Mouse (Mus musculus): ENCODE measurements around the gene Hic2.
A peak's percentile ranks its signal among the peaks of the same experiment; 100 is the strongest.

The Hic2 gene

DNA sequence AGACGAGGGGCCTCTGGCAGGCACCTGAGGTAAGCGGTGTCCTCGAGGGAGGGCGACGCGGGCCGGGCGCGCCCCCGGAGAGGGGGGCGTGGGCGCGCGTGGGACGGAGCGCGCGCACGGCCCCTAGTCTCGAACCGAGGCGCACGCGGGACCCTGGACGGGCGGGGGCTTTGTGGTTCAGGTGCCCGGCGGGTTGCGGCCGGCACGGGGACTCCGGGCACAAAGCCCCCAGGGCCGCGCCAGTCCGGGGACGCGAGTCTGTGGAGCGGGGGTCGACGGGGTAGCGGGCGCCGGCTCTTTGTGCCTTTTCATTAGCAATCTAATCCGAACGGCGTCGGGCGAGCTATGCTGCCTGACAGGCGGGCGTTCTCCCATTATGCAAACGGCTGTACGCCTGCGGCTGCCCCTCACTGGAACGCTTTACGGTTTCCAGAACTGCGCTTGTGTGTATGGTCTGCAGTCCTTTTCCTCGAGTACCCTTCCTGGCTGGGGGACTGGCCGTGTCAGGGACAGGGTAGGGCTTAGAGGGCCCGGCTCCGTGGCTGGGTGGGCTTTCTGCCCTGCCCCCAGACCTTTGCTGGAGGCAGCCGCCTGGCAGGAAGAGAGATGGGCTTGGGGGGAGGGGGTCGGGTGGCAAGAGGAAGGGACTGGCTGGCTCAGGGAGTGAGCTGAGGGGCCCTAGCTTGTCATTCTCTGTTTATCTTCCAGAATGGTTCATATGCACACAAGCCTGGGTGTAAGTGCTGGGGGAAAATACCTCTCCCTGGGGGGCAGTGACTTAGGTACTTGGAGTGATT is 528 bp downstream of the Hic2 start:
- DNase-seq (ENCODE audit: extremely low spot score, low spot score): peak; percentile 83

DNA sequence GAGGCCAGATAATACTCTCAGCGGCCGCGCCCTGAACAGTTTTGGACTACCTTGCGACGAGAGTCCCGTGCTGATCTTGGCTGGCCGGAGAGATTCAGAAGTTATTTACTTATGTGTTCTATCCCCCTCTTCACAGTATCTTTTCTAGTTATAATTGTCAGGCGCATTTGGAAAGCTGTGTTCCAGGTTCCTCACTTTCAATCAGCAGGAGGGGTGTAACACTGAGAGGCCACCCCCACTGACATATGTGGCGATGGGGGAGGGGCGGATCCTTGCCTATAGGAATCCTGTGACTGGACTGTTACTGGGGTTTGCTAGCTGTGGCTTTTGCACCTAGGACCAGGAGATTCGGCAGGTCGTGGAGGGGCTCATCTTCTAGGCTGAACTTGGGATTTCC is 1.1 kb downstream of the Hic2 start:
- peak; percentile 57 for DNase-seq (ENCODE audit: extremely low spot score, low spot score)

DNA sequence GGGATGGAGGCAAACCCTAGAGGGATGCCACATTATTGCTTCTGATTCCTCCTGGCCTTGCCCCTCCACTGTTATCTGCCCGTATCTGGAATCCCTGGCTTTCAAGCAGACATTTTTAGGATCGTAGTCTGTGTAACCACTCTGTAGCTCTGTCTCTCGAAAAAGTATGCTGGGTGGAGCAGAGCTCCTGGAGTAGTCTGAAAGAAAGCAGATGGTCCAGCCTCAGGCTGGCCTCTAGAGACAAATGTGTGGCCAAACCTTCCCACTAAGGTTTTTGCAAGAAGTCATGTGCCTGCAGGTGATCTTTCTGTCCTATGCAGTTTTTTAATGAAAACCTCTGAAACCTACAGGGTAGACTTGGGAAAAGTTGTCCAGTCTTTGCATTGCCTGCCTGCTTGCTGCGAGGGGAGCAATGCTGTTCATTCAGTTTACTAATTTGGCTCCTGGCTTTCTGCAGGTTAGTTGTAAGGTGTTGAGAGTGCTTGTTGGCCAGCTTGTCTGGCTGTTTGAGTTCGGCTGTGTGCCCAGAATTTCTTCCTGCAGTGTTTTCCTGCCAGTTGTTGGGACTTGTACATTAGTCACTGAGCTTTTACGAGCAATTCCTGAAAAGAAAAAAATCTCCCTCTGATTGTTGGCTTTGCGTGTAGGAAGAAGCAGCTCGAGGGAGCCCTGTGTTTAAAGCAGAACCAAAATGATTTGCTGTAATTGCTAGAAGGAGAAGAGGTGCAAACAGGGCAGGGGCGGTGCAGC is 1.7 kb downstream of the Hic2 start:
- DNase-seq (ENCODE audit: extremely low spot score, low spot score): no peak

DNA sequence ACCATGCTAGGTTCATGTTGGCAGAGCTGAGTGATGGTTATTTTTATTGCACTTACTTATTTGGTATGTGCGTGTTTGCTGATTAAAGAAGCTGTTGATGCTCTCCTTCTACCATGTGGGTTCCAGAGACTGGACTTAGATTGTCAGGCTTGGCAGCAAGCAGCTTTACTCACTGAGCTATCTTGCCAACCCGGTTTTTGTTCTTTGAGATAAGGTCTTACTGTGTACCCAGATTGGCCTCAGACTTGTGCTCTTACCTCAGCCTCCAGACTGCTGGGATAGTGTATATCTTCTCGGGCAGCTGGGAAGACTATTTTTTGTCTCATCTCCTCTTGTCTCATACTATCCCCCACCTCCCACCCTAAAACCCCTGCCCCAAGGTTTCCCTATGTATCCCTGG is 4.3 kb downstream of the Hic2 start:
- no peak for DNase-seq (ENCODE audit: extremely low spot score, low spot score)

DNA sequence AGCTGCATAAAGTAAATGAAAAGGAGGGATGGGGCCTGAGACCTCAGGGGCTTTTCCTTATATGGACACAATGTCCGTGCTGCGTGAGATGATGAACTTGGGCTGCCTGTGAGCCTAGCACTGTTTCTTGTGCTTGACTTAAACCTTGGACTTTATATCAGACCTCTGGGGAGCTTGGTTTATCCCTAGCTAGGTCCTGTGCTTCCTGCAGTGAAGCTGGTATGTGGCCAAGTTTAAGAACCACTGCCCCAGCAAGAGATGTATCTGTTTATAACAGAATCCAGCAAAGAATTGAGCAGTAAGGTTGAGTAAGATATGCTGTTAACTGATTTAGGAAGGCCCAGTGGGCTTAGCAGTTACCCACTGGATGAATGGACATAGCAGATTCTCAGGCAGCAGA is 6.0 kb downstream of the Hic2 start:
- DNase-seq (ENCODE audit: extremely low spot score, low spot score): no peak

DNA sequence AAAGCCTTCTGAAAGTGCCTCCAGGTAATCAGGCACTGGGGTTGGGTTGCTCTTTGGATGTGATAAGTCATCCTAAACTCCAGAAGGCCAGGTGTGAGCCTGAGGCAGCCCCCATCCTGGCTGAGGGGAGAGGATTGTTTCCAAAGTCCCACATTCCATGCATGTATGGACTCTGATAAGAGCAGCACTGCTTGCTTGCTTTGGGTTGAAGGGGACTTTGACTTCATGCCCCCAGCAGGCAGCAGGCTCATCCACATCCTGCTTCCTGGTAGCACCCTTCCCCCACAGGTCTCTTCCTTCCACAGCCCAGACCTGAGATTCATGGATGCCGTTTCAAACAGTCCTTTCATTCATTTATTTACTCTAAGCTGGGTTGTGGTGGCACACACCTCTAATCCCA is 10.4 kb downstream of the Hic2 start:
- DNase-seq (ENCODE audit: extremely low spot score, low spot score): no peak

DNA sequence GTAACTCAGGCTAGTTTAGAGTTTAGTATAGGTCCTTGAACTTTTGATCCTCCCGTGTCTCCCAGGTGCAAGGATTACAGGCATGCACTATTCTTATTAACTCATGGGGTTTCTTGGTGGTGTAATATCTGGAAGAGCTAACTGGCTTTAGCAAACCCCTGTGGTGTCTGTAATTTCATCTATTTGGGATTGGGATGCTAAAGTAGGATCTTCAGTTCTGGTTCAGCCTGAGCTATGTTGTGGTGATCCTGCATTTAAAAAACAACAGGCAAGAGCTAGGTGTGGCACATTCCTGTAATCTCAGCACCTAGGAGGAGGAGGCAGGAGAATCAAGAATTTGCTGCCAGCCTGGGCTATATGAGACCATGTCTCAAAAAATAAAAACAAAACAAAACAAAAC is 11.6 kb downstream of the Hic2 start:
- DNase-seq (ENCODE audit: extremely low spot score, low spot score): no peak

DNA sequence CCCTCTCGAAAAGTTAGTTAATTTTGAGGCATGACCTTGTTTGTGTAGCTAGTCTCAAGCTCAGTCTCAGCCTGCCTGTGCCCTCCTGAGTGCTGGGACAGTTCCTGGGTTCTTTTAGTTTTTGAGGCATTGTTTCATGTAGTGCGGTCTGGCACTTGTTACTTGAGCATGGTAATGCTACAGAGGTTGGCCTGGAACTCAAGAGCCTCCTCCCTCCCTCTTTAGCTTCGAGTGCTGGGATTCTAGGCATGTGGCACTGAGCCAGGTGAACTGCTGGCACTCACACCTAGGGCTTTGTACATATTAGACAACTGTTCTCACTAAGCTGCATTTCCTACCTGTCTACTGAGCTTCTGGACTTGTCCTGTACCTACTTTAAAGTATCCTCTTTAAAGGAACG is 14.4 kb downstream of the Hic2 start:
- no peak for DNase-seq (ENCODE audit: extremely low spot score, low spot score)

DNA sequence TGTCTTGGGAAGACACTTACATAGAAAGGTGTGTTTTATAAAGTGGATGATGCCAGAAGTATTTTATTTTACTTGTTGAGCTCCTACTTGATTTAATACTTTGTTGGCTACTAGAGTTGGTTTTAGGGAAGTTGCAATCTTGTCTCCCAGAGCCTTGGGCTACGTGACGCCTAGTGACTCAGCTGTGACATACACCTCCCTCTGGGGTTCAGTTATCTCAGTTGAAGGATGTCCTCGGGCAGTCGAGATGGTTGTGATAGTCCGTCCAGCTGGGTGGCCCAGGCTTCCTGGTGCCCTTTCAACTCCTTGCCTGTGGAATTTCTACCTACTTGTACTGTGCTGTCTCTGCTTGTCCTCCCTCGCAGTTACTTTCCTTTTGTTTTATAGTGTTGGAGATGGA is 15.8 kb downstream of the Hic2 start:
- DNase-seq (ENCODE audit: extremely low spot score, low spot score): no peak

DNA sequence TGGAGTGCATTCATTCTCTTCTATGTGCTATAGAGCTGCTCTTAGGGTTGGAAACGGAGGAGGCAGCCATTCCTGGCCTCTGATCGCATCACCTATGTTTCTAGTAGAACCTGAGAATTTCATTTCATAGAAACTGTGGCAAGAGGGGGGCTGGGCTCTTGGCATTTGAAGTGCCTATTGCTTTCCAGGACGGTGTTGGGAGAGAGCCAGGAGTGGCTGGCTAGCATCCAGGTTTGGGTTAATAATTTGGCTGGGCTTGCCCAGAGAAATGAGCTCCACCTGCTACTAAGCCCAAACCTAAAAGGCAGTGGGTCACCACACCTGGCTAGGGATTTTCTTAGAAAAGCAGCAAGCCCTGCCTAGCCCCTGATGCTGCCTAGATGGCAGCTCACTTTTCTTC is 18.2 kb downstream of the Hic2 start:
- no peak for DNase-seq (ENCODE audit: extremely low spot score, low spot score)

DNA sequence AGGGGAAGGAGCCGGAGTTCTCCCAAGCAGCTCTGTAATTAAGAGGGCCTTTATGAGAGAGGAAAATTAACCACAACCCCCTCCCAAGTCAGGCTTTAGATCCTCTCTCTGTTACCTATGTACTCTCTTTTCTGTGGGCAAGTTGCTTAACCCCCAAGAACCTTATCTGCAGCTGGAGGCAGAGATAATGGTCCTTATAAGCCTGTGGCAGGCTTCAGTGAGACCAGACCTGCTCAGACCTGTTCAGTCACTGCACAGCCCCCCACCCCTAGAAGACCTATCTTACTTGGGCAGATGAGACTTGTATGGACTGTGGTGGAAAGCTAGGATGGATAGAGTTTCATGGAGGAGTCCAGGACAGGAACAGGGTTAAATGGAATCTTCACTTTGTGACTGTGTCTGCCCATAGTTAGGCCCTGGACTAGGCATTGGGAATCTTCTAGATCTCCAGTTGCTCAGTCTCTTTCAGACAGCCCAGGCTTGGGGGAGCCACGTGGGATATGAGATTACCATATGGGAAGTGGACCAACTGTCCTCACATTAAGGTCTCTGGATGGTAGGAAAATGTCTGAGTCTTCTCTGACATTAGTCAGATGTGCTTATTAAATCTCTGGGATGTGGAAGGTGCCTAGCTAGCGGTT is 18.8 kb downstream of the Hic2 start:
- DNase-seq (ENCODE audit: extremely low spot score, low spot score): no peak

DNA sequence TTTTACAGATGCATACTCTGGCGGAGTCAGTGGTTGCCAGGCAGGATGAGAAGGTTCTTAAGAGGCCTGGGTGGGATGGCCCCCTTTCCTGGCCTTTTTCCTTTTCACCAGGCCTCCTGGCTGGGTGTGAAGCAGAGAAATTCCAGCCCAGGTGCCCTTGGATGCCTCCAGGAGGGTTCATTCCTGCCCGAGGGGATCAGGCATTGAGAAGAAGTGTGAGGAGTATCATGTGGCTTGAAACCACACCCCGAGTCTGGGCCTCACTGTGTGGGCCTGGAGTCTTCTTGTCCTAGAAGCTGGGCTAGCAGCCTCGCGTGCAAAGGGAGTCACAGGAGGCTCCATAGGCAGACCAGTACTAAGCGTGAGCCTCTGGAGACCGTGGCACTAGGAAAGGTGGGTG is 19.5 kb downstream of the Hic2 start:
- no peak for DNase-seq (ENCODE audit: extremely low spot score, low spot score)

DNA sequence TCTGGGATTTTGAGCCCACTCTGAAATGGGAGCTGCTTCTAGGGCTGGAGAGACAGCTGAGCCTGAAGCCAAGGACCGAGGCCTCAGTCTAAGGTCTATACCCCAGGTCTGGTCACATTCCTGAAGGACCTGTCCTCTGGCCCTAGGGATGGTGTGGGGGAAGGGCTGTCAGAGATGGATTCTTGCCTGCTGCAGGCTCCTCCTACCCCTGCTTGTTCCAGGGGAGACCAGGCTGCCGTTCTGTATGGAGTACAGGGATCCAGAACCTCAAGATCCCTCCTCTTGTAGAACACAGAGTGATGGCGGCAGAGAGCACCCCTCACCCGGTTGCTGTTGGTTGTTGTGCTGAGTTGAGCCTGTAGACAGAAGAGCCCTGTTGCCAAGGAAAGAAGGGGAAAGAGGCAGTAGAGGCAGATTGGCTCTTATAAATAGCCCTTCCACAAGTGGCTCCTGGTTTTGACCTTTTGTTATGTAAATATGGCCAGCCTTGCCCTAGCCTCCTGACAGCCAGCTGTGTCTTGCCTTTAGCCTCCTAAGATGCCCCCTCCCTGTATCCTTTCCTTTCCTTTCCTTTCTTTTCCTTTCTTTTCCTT is 20.7 kb downstream of the Hic2 start:
- DNase-seq (ENCODE audit: extremely low spot score, low spot score): peak; percentile 24

DNA sequence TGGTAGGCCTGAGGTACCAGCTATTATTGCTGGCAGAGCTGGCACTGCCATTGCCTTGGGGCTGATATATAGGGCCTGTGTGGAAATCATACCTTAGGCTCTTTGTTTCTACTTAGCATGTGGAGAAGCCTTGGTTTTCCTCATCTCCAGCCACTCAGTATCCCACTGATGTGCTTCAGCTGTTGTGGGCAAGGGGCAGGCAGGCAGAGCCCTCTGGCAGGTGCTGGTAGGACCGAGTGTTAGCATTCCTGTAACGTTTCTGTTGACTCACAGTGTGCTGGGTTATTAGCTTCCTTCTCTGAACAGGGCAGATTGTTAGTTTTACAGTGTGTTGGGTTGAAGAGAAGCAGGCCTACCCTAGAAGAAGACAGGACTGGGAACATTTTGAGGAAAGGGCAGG is 21.9 kb downstream of the Hic2 start:
- DNase-seq (ENCODE audit: extremely low spot score, low spot score): no peak

DNA sequence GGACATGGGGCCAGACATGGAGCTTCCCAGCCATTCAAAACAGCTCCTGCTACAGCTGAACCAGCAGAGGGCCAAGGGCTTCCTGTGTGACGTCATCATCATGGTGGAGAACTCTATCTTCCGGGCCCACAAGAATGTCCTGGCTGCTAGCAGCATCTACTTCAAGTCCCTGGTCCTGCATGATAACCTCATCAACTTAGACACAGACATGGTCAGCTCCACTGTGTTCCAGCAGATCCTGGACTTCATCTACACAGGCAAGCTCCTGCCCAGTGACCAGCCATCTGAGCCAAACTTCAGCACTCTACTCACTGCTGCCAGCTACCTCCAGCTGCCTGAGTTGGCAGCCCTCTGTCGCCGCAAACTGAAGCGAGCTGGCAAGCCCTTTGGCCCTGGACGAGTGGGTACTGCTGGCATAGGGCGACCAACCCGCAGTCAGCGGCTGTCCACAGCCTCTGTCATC is 24.0 kb downstream of the Hic2 start:
- no peak for DNase-seq (ENCODE audit: extremely low spot score, low spot score)

DNA sequence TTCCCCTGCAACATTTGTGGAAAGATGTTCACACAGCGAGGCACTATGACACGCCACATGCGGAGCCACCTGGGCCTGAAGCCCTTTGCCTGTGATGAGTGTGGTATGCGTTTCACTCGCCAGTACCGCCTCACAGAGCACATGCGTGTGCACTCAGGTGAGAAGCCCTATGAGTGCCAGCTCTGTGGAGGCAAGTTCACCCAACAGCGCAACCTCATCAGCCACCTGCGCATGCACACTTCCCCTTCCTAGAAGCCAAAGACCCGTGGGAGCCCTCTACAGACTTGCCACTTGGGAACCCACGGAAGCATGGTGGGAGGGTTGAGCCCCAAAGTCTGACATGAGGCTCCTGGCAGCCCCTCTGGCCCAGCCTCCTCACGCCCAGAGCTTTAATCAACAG is 25.5 kb downstream of the Hic2 start:
- DNase-seq (ENCODE audit: extremely low spot score, low spot score): no peak

DNA sequence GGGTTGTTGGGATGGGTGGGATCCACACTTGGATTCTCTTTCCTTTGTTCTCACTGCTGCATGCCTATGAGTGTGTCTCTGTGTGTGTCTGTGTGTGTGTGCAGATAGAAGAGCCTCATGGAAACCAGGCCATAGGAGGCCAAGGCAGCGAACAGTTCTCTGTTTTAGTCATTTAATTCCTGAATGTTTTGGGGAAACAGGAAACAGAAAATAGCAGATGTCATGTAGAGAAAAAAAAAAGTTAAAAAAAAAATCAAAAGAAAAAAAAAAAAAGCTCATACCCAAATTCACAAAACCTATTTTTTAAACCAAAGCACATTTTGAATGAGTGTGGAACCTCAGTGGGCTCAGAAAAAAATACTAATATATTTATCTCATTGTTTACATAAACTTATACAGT is 28.0 kb downstream of the Hic2 start:
- no peak for DNase-seq (ENCODE audit: extremely low spot score, low spot score)

DNA sequence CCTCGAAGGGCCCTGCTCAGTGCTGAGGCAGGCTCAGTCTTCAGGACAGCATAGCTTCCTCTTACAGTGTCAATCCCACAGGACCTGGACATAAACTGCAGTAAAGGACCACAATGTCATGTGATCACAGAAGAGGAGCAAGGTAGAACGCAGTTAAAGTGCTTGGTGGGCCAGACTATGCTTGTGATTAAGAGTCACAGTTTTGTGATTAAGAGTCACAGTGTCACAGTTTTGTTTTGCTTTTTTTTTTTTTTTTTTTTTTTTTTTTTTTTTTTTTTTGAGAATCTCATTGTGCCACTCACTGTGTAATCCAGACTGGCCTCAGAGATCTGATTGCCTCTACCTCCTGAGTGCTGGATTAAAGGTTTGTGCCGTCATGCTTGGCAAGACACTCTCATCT is 32.7 kb downstream of the Hic2 start:
- no peak for DNase-seq (ENCODE audit: extremely low spot score, low spot score)

DNA sequence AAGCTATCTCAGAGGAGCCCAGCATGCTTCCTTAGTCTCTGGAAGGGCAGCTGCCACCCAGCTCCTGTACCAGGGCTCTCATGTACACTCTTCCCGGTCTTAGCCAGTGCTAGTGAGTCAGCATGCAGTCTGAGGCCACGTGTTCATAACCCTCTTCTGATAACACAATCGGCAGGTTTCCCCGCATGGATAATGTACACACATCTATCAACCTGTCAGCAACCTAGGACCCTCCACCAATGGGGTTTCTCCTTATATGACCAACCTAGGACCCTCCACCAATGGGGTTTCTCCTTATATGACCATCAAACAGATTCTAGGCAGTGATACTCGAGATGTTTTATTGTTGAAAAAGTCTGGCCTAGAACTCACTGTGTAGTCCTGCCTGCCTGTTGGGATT is 34.6 kb downstream of the Hic2 start:
- DNase-seq (ENCODE audit: extremely low spot score, low spot score): no peak

DNA sequence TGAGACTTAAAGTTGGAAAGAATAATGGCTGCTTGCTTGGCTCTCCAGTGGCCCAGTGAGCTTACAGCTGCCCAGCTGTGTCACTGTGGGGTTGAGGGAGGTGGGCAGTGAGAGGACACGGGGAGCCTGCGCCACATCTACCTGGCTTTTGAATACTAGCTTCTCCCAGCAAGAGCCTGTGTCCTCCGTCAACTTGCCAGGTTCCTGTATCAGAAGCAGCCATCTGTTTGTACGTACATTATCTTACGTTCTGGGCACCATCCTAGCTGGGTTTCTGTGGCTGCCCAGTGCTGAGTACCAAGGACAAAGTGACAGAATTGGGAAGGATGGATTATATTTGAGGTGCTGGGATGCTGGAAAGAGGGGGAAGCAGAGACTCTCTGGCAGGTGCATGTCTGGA is 36.5 kb downstream of the Hic2 start:
- DNase-seq (ENCODE audit: extremely low spot score, low spot score): no peak

DNA sequence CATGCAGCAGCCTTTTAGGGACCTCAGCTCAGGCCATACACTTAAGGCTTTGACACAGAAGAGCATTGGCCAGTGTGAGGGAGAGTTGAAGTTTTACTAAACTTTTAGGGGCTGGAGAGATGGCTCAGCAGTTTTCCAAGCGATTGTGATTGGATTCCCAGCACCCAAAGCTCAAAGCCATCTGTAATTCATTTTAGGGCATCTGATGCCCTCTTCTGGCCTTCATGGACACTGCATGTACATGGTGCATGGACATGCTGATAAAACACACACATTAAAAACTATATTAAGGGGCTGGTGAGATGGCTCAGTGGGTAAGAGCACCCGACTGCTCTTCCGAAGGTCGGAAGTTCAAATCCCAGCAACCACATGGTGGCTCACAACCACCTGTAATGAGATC is 37.8 kb downstream of the Hic2 start:
- DNase-seq (ENCODE audit: extremely low spot score, low spot score): no peak

DNA sequence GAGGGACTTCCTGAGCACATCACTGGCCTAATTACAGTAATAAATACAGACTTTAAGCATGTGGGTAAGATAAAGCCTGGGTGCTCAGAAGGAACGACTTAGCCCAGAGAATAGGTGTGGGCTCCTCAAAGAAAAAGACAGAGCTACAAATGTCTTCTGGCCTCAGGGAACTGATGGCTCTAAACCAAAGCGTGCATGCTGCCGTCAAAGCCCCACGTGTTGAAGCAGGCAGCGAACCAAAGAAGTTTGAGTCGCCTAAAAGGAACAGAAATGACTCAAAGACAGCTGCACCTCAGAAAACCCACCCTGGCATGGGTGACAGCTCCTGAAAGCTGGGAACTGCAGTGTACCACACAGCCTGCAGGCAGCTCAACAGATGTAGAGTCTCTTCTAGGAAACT is 38.5 kb downstream of the Hic2 start:
- no peak for DNase-seq (ENCODE audit: extremely low spot score, low spot score)
